Mouse (Mus musculus) duodenum, adult 2 months (tissue): Measurements from ENCODE around the gene Pycard. TPM values are rescaled to one million over a fixed set of nuclear protein-coding genes. Genes with fewer than 3 reads are reported as not detected.

Experiments
- polyA plus RNA-seq: library from polyadenylated mRNA; depleted of rRNA; stranded (reverse); fragments of >200 nt; gene quantifications from 2 replicates; pipeline ENCODE4 v1.2.3, GENCODE M21; 2012; ENCODE audit warnings: low replicate concordance; rRNA removed

The Pycard gene
- 473 and 516 TPM in 2 replicates for polyA plus RNA-seq

DNA sequence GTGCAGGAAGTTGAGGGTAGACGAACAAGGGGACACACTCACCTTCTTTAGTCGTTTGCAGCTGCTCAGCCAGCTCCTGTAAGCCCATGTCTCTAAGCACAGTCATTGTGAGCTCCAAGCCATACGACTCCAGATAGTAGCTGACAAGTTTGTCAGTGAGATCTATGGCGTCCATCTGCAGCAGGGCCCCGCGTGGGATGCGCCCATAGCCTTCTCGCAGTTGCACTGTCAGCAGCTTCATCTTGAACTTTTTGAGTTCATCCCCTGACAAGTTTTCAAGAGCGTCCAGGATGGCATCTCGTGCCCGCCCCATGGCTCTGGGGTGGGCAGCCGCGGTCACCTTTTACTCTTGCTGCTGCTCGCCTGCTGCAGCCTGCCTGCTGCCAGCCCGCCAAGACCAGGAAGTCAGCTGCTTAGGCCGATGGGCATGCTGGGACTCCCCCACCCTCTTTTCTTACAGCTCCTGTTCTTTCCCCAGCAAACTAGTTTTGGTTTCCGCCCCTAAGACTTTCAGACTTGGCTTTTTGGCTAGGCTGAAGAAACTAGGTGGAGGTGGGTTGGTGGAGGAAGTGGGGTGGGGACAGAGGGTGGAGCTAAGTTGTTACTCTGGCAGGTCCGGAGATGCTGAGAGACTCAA is at the start of gene Pycard:
Pycard (minus strand) TSS at position 527 of the 637 bp plus-strand sequence.

DNA sequence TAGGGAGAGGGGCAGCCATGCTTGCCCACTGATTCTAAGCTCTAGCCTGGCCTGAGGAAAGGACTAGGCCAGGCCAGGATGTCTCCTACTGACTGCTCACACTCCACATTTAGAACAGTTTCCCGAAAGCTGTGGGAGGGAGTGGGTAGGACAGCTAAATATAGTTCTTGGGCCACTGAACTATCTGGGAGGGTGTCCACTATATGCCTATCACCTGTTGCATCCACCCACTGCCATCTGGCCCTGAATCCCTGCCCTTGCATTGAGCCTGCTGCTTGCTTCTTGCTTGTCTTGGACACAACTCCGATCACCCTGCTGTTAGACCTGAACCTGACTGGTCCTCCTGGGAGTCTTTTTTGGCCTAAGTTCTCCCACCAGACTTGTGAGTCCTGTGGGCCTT is 10.0 kb upstream of the Pycard start, which contains the start of gene Trim72:
Trim72 (plus strand) TSS at position 262 of the 400 bp plus-strand sequence.

GRCm38 (mm10) chr7:127967004-127967921 is 26.4 kb downstream of the Pycard start, which contains the start of gene Fus:
Fus (plus strand) TSS chr7:127967457.

GRCm38 (mm10) chr7:127946470-127947023 is 47.1 kb downstream of the Pycard start, which contains the start of gene Prss36:
Prss36 (minus strand) TSS chr7:127946725.

Other genes starting within 250 kb of the Pycard start
- gene Fbxl19, start 249.3 kb downstream of the Pycard start, polyA plus RNA-seq: 51.0 and 74.6 TPM in 2 replicates
- gene Orai3, start 224.1 kb downstream of the Pycard start, polyA plus RNA-seq: 23.5 and 26.0 TPM in 2 replicates
- 6.8 and 8.0 TPM in 2 replicates for gene Setd1a, start 217.2 kb downstream of the Pycard start, polyA plus RNA-seq
- not detected in 2 replicates for gene Gm49388, start 208.3 kb downstream of the Pycard start, polyA plus RNA-seq
- gene Hsd3b7, start 193.3 kb downstream of the Pycard start, polyA plus RNA-seq: 39.8 and 42.6 TPM in 2 replicates
- gene Stx4a, start 169.6 kb downstream of the Pycard start, polyA plus RNA-seq: 40.2 and 59.7 TPM in 2 replicates
- gene Stx1b, start 169.3 kb downstream of the Pycard start, polyA plus RNA-seq: 2.0 and 3.3 TPM in 2 replicates
- gene Zfp646, start 117.6 kb downstream of the Pycard start, polyA plus RNA-seq: 9.2 and 11.9 TPM in 2 replicates
- gene Zfp668, start 117.0 kb downstream of the Pycard start, polyA plus RNA-seq: 5.1 and 6.8 TPM in 2 replicates
- 1.5 and 1.8 TPM in 2 replicates for gene Prss53, start 102.9 kb downstream of the Pycard start, polyA plus RNA-seq
- 0.49 TPM in 1 of 2 replicates, not detected in the other for gene Gm21974, start 98.4 kb downstream of the Pycard start, polyA plus RNA-seq
- 81.2 and 108 TPM in 2 replicates for gene Vkorc1, start 98.2 kb downstream of the Pycard start, polyA plus RNA-seq
- gene Bckdk, start 89.8 kb downstream of the Pycard start, polyA plus RNA-seq: 81.7 and 85.2 TPM in 2 replicates
- gene Kat8, start 81.4 kb downstream of the Pycard start, polyA plus RNA-seq: 6.3 and 8.2 TPM in 2 replicates
- 33.6 and 89.6 TPM in 2 replicates for gene Prss8, start 63.8 kb downstream of the Pycard start, polyA plus RNA-seq
- 4.5 and 5.9 TPM in 2 replicates for gene Prss36, start 47.1 kb downstream of the Pycard start, polyA plus RNA-seq
- 92.7 and 112 TPM in 2 replicates for gene Fus, start 26.4 kb downstream of the Pycard start, polyA plus RNA-seq
- gene Trim72, start 10.1 kb upstream of the Pycard start, polyA plus RNA-seq: 7.3 and 7.8 TPM in 2 replicates
- gene Itgam, start 68.8 kb upstream of the Pycard start, polyA plus RNA-seq: 2.8 TPM in 2 replicates
- 0.04 TPM in 1 of 2 replicates, not detected in the other for gene Gm49368, start 68.8 kb upstream of the Pycard start, polyA plus RNA-seq
- 2.2 and 5.2 TPM in 2 replicates for gene Itgax, start 135.7 kb upstream of the Pycard start, polyA plus RNA-seq
- gene Itgad, start 160.5 kb upstream of the Pycard start, polyA plus RNA-seq: 0.95 and 1.9 TPM in 2 replicates
- 1.7 and 4.1 TPM in 2 replicates for gene Cox6a2, start 212.5 kb upstream of the Pycard start, polyA plus RNA-seq
- gene Armc5, start 243.5 kb upstream of the Pycard start, polyA plus RNA-seq: 35.2 and 59.5 TPM in 2 replicates
- 0.63 and 0.82 TPM in 2 replicates for gene 9130023H24Rik, start 244.2 kb upstream of the Pycard start, polyA plus RNA-seq